Mouse (Mus musculus): ENCODE data around the gene Svs1. TPM values are rescaled to one million over a fixed set of nuclear protein-coding genes. Genes with fewer than 3 reads are reported as not detected.

Svs1 gene
- polyA plus RNA-seq (2015; fragmentation: Nextera tagmentation; extraction: Ambion mirVana), result not detected in 2 replicates

- Histone ChIP-seq H3K4me3 (ENCODE audit: low read depth, low read length) (no peak within 1 kb of the TSS), H3K4me2 (replicated peaks; ENCODE audit: low read depth) (no peak within 1 kb of the TSS), H3K9ac (ENCODE audit: low read depth, low read length) (no peak within 1 kb of the TSS), H3K9me3 (ENCODE audit: control insufficient read depth) (no peaks in the 10 kb centered on the region), H3K27ac (ENCODE audit: low read depth, low read length) (no peak within 1 kb of the TSS), H3K27me3 (replicated peaks; ENCODE audit: control insufficient read depth, insufficient read depth, low read length) (no peaks in the 10 kb centered on the region), H3K4me1 (replicated peaks; ENCODE audit: control insufficient read depth, insufficient read depth, low read length) (no peaks in the 10 kb centered on the region), H3K36me3 (ENCODE audit: control insufficient read depth, insufficient read depth) (no peaks in the 10 kb centered on the region)
- no peak for TF ChIP-seq CTCF (IDR thresholded peaks at IDR 0.05; ENCODE audit: low read depth)
- ATAC-seq, result no peak
- WGBS, result 21% methylated on average over 7 of the region's 7 CpGs
These were observed at the start of gene Svs1 for GRCm38 (mm10) chr6:48986444-48986990. Gene Svs1 (plus strand): TSS chr6:48986861.

- Histone ChIP-seq H3K9ac (ENCODE audit: low read depth, low read length) (no peak overlapping the region), H3K9me3 (ENCODE audit: control insufficient read depth) (no peaks in the 10 kb centered on the region), H3K36me3 (ENCODE audit: control insufficient read depth, insufficient read depth) (no peaks in the 10 kb centered on the region), H3K4me1 (replicated peaks; ENCODE audit: control insufficient read depth, insufficient read depth, low read length) (no peaks in the 10 kb centered on the region), H3K27me3 (replicated peaks; ENCODE audit: control insufficient read depth, insufficient read depth, low read length) (no peaks in the 10 kb centered on the region), H3K4me3 (ENCODE audit: low read depth, low read length) (no peak overlapping the region), H3K27ac (ENCODE audit: low read depth, low read length) (no peak overlapping the region), H3K4me2 (replicated peaks; ENCODE audit: low read depth) (no peak overlapping the region)
- WGBS, result 73% methylated on average over 2 of the region's 2 CpGs
- TF ChIP-seq CTCF (IDR thresholded peaks at IDR 0.05; ENCODE audit: low read depth), result no peak
- ATAC-seq, result no peak
These were observed 37.1 kb upstream of the Svs1 start for GRCm38 (mm10) chr6:48949596-48949995.

GRCm38 (mm10) chr6:48950676-48951075, 36.0 kb upstream of the Svs1 start:
- Histone ChIP-seq H3K9ac (ENCODE audit: low read depth, low read length) (no peak overlapping the region), H3K9me3 (ENCODE audit: control insufficient read depth) (no peaks in the 10 kb centered on the region), H3K4me2 (replicated peaks; ENCODE audit: low read depth) (no peak overlapping the region), H3K4me1 (replicated peaks; ENCODE audit: control insufficient read depth, insufficient read depth, low read length) (no peaks in the 10 kb centered on the region), H3K27ac (ENCODE audit: low read depth, low read length) (no peak overlapping the region), H3K27me3 (replicated peaks; ENCODE audit: control insufficient read depth, insufficient read depth, low read length) (no peaks in the 10 kb centered on the region), H3K4me3 (ENCODE audit: low read depth, low read length) (no peak overlapping the region), H3K36me3 (ENCODE audit: control insufficient read depth, insufficient read depth) (no peaks in the 10 kb centered on the region)
- TF ChIP-seq CTCF (IDR thresholded peaks at IDR 0.05; ENCODE audit: low read depth), result no peak
- WGBS, result 88% methylated on average over 5 of the region's 5 CpGs
- ATAC-seq, result no peak

GRCm38 (mm10) chr6:48951630-48952029, 35.0 kb upstream of the Svs1 start:
- Histone ChIP-seq H3K27me3 (replicated peaks; ENCODE audit: control insufficient read depth, insufficient read depth, low read length) (no peaks in the 10 kb centered on the region), H3K4me3 (ENCODE audit: low read depth, low read length) (no peak overlapping the region), H3K9ac (ENCODE audit: low read depth, low read length) (no peak overlapping the region), H3K4me2 (replicated peaks; ENCODE audit: low read depth) (no peak overlapping the region), H3K27ac (ENCODE audit: low read depth, low read length) (no peak overlapping the region), H3K4me1 (replicated peaks; ENCODE audit: control insufficient read depth, insufficient read depth, low read length) (no peaks in the 10 kb centered on the region), H3K36me3 (ENCODE audit: control insufficient read depth, insufficient read depth) (no peaks in the 10 kb centered on the region), H3K9me3 (ENCODE audit: control insufficient read depth) (no peaks in the 10 kb centered on the region)
- TF ChIP-seq CTCF (IDR thresholded peaks at IDR 0.05; ENCODE audit: low read depth), result no peak
- no peak for ATAC-seq
- WGBS, result 86% methylated on average over 6 of the region's 6 CpGs

- WGBS, result 76% methylated on average over 5 of the region's 5 CpGs
- Histone ChIP-seq H3K27me3 (replicated peaks; ENCODE audit: control insufficient read depth, insufficient read depth, low read length) (no peaks in the 10 kb centered on the region), H3K4me3 (ENCODE audit: low read depth, low read length) (no peak overlapping the region), H3K9ac (ENCODE audit: low read depth, low read length) (no peak overlapping the region), H3K9me3 (ENCODE audit: control insufficient read depth) (no peaks in the 10 kb centered on the region), H3K36me3 (ENCODE audit: control insufficient read depth, insufficient read depth) (no peaks in the 10 kb centered on the region), H3K4me1 (replicated peaks; ENCODE audit: control insufficient read depth, insufficient read depth, low read length) (no peaks in the 10 kb centered on the region), H3K27ac (ENCODE audit: low read depth, low read length) (no peak overlapping the region), H3K4me2 (replicated peaks; ENCODE audit: low read depth) (no peak overlapping the region)
- no peak for TF ChIP-seq CTCF (IDR thresholded peaks at IDR 0.05; ENCODE audit: low read depth)
- ATAC-seq, result no peak
These were observed 33.4 kb upstream of the Svs1 start for GRCm38 (mm10) chr6:48953220-48953619.

GRCm38 (mm10) chr6:48954211-48954610, 32.5 kb upstream of the Svs1 start:
- H3K4me3 ChIP-seq (ENCODE audit: low read depth, low read length), result no peak overlapping the region
- H3K9ac ChIP-seq (ENCODE audit: low read depth, low read length), result no peak overlapping the region
- no peak overlapping the region for H3K4me2 ChIP-seq (replicated peaks; ENCODE audit: low read depth)
- WGBS, result 89% methylated on average over 5 of the region's 5 CpGs
- no peaks in the 10 kb centered on the region for H3K27me3 ChIP-seq (replicated peaks; ENCODE audit: control insufficient read depth, insufficient read depth, low read length)
- H3K27ac ChIP-seq (ENCODE audit: low read depth, low read length), result no peak overlapping the region
- H3K36me3 ChIP-seq (ENCODE audit: control insufficient read depth, insufficient read depth), result no peaks in the 10 kb centered on the region
- TF ChIP-seq CTCF (IDR thresholded peaks at IDR 0.05; ENCODE audit: low read depth), result no peak
- no peaks in the 10 kb centered on the region for H3K9me3 ChIP-seq (ENCODE audit: control insufficient read depth)
- no peak for ATAC-seq
- H3K4me1 ChIP-seq (replicated peaks; ENCODE audit: control insufficient read depth, insufficient read depth, low read length), result no peaks in the 10 kb centered on the region

- H3K9me3 ChIP-seq (ENCODE audit: control insufficient read depth), result no peaks in the 10 kb centered on the region
- H3K9ac ChIP-seq (ENCODE audit: low read depth, low read length), result no peak overlapping the region
- TF ChIP-seq CTCF (IDR thresholded peaks at IDR 0.05; ENCODE audit: low read depth), result peak; percentile 89
- H3K36me3 ChIP-seq (ENCODE audit: control insufficient read depth, insufficient read depth), result no peaks in the 10 kb centered on the region
- H3K4me3 ChIP-seq (ENCODE audit: low read depth, low read length), result no peak overlapping the region
- no peak overlapping the region for H3K4me2 ChIP-seq (replicated peaks; ENCODE audit: low read depth)
- no peaks in the 10 kb centered on the region for H3K4me1 ChIP-seq (replicated peaks; ENCODE audit: control insufficient read depth, insufficient read depth, low read length)
- H3K27ac ChIP-seq (ENCODE audit: low read depth, low read length), result no peak overlapping the region
- WGBS, result 34% methylated on average over 1 of the region's 1 CpGs
- no peaks in the 10 kb centered on the region for H3K27me3 ChIP-seq (replicated peaks; ENCODE audit: control insufficient read depth, insufficient read depth, low read length)
- 0 out of 2 replicates have a peak, but pooled peaks have one; percentile 41 for ATAC-seq
These were observed 31.7 kb upstream of the Svs1 start for GRCm38 (mm10) chr6:48954946-48955345.

All from intestine, postnatal 0 days (tissue).